Mouse (Mus musculus) sigmoid colon, adult 10 weeks (tissue): ENCODE results near the gene Atp6v1g2. TPM values are rescaled to one million over a fixed set of nuclear protein-coding genes. Genes with fewer than 3 reads are reported as not detected.

Experiments
- polyA plus RNA-seq: library from polyadenylated mRNA; stranded (reverse); fragments of 350-450 nt; fragmentation: Illumina TruSeq; extraction: RNeasy Lipid Tissue Mini Kit (QIAGEN cat#74804); gene quantifications from one replicate; pipeline ENCODE4 v1.2.3, GENCODE M21; 2014; ENCODE audit warnings: low read depth, low replicate concordance

The Atp6v1g2 gene
- polyA plus RNA-seq = 8.0 TPM

GRCm38 (mm10) chr17:35233114-35233980 is at the start of gene Atp6v1g2:
Gene Atp6v1g2 (plus strand): TSS chr17:35233660.

GRCm38 (mm10) chr17:35187959-35188610 is 45.4 kb upstream of the Atp6v1g2 start, which contains the start of gene Lst1:
Gene Lst1 (minus strand): TSS chr17:35188439.

GRCm38 (mm10) chr17:35193881-35194843 is 39.3 kb upstream of the Atp6v1g2 start, which contains the start of gene Ltb:
Gene Ltb (plus strand): TSS chr17:35194439.

GRCm38 (mm10) chr17:35201787-35202186 is 31.7 kb upstream of the Atp6v1g2 start, which contains the start of gene Tnf:
Gene Tnf (minus strand): TSS chr17:35202007.

GRCm38 (mm10) chr17:35204494-35205379 is 28.7 kb upstream of the Atp6v1g2 start, which contains the start of gene Lta:
Gene Lta (minus strand): TSS chr17:35205351.

GRCm38 (mm10) chr17:35220156-35220952 is 13.1 kb upstream of the Atp6v1g2 start, which contains the start of gene Gm16181:
Gene Gm16181 (plus strand): TSS chr17:35220834.

GRCm38 (mm10) chr17:35235614-35236389 is 2.3 kb downstream of the Atp6v1g2 start, which contains the start of gene Nfkbil1:
Gene Nfkbil1 (minus strand): TSS chr17:35235792.

GRCm38 (mm10) chr17:35241305-35242014 is 8.0 kb downstream of the Atp6v1g2 start, which contains the start of gene Ddx39b:
Gene Ddx39b (plus strand): TSS chr17:35241746.

GRCm38 (mm10) chr17:35262664-35263522 is 29.4 kb downstream of the Atp6v1g2 start, which contains the start of gene H2-D1:
Gene H2-D1 (plus strand): TSS chr17:35262730.

Other genes starting within 250 kb of the Atp6v1g2 start
- 1.5 TPM for gene Vars, start 232.7 kb upstream of the Atp6v1g2 start, polyA plus RNA-seq
- gene Vwa7, start 217.1 kb upstream of the Atp6v1g2 start, polyA plus RNA-seq = 0.09 TPM
- not detected for gene Sapcd1, start 205.6 kb upstream of the Atp6v1g2 start, polyA plus RNA-seq
- 2.5 TPM for gene Msh5, start 186.9 kb upstream of the Atp6v1g2 start, polyA plus RNA-seq
- 47.8 TPM for gene Clic1, start 183.7 kb upstream of the Atp6v1g2 start, polyA plus RNA-seq
- not detected for gene Ddah2, start 174.6 kb upstream of the Atp6v1g2 start, polyA plus RNA-seq
- gene Ly6g6c, start 168.3 kb upstream of the Atp6v1g2 start, polyA plus RNA-seq = 1.5 TPM
- gene Mpig6b, start 167.5 kb upstream of the Atp6v1g2 start, polyA plus RNA-seq = 3.0 TPM
- 2.8 TPM for gene Ly6g6e, start 156.8 kb upstream of the Atp6v1g2 start, polyA plus RNA-seq
- gene Ly6g6d, start 155.6 kb upstream of the Atp6v1g2 start, polyA plus RNA-seq = not detected
- not detected for gene Ly6g6f, start 148.1 kb upstream of the Atp6v1g2 start, polyA plus RNA-seq
- gene Abhd16a, start 144.4 kb upstream of the Atp6v1g2 start, polyA plus RNA-seq = 5.3 TPM
- not detected for gene Ly6g5c, start 125.4 kb upstream of the Atp6v1g2 start, polyA plus RNA-seq
- gene Ly6g5b, start 118.2 kb upstream of the Atp6v1g2 start, polyA plus RNA-seq = not detected
- 0.85 TPM for gene Gpank1, start 112.2 kb upstream of the Atp6v1g2 start, polyA plus RNA-seq
- gene Csnk2b, start 111.6 kb upstream of the Atp6v1g2 start, polyA plus RNA-seq = 96.9 TPM
- gene D17H6S53E, start 107.3 kb upstream of the Atp6v1g2 start, polyA plus RNA-seq = 2.2 TPM
- gene Apom, start 101.6 kb upstream of the Atp6v1g2 start, polyA plus RNA-seq = not detected
- gene Bag6, start 98.5 kb upstream of the Atp6v1g2 start, polyA plus RNA-seq = 16.8 TPM
- 12.8 TPM for gene Prrc2a, start 68.8 kb upstream of the Atp6v1g2 start, polyA plus RNA-seq
- 7.7 TPM for gene Aif1, start 57.6 kb upstream of the Atp6v1g2 start, polyA plus RNA-seq
- not detected for gene Lst1, start 45.2 kb upstream of the Atp6v1g2 start, polyA plus RNA-seq
- not detected for gene Ltb, start 39.2 kb upstream of the Atp6v1g2 start, polyA plus RNA-seq
- gene Tnf, start 31.7 kb upstream of the Atp6v1g2 start, polyA plus RNA-seq = 0.35 TPM
- gene Lta, start 28.3 kb upstream of the Atp6v1g2 start, polyA plus RNA-seq = 0.54 TPM
- not detected for gene Gm16181, start 12.8 kb upstream of the Atp6v1g2 start, polyA plus RNA-seq
- gene Nfkbil1, start 2.1 kb downstream of the Atp6v1g2 start, polyA plus RNA-seq = not detected
- 10.4 TPM for gene Ddx39b, start 8.1 kb downstream of the Atp6v1g2 start, polyA plus RNA-seq
- 76.9 TPM for gene H2-D1, start 29.1 kb downstream of the Atp6v1g2 start, polyA plus RNA-seq
- gene H2-Q1, start 86.7 kb downstream of the Atp6v1g2 start, polyA plus RNA-seq = 45.4 TPM
- gene H2-Q2, start 108.6 kb downstream of the Atp6v1g2 start, polyA plus RNA-seq = 288 TPM
- 34.4 TPM for gene H2-Q4, start 146.0 kb downstream of the Atp6v1g2 start, polyA plus RNA-seq
- gene H2-Q6, start 191.2 kb downstream of the Atp6v1g2 start, polyA plus RNA-seq = 7.1 TPM
- 12.5 TPM for gene H2-Q7, start 205.5 kb downstream of the Atp6v1g2 start, polyA plus RNA-seq
- gene H2-Q10, start 236.4 kb downstream of the Atp6v1g2 start, polyA plus RNA-seq = 3.2 TPM